Mouse (Mus musculus) stomach, embryonic 15.5 days (tissue): ENCODE data around the gene Siah1a. TPM values are rescaled to one million over a fixed set of nuclear protein-coding genes. Genes with fewer than 3 reads are reported as not detected.

Source experiments
- ATAC-seq: fragments of 200-750 bp; cut with Nextera tagmentation; 2 replicates; pipeline ENCODE4 v1.8.0; 2017; ENCODE audit warnings: low read depth, moderate number of reproducible peaks, moderate TSS enrichment; ENCODE audit not compliant: insufficient read depth, low FRiP score
- H3K27ac ChIP-seq: fragments of 300-500 bp; sonication (generic); 2 replicates; pipeline ENCODE4 v1.5.1; 2015; ENCODE audit warnings: mild to moderate bottlenecking, inconsistent platforms
- H3K27me3 ChIP-seq: fragments of 300-500 bp; sonication (generic); replicated peaks from 2 replicates; pipeline ENCODE4 v1.6.1; 2015; ENCODE audit warnings: inconsistent platforms
- H3K36me3 ChIP-seq: fragments of 300-500 bp; sonication (generic); 2 replicates; pipeline ENCODE4 v1.6.1; 2015; ENCODE audit warnings: inconsistent platforms
- H3K4me1 ChIP-seq: fragments of 300-500 bp; sonication (generic); 2 replicates; pipeline ENCODE4 v1.6.1; 2015; ENCODE audit warnings: inconsistent platforms
- H3K4me2 ChIP-seq: fragments of 300-500 bp; sonication (generic); 2 replicates; pipeline ENCODE4 v1.6.1; 2015; ENCODE audit warnings: mild to moderate bottlenecking, inconsistent platforms
- H3K4me3 ChIP-seq: fragments of 300-500 bp; sonication (generic); replicated peaks from 2 replicates; pipeline ENCODE4 v1.5.1; 2015; ENCODE audit warnings: inconsistent platforms
- H3K9ac ChIP-seq: fragments of 300-500 bp; sonication (generic); 2 replicates; pipeline ENCODE4 v1.6.1; 2015; ENCODE audit warnings: inconsistent platforms
- H3K9me3 ChIP-seq: fragments of 300-500 bp; sonication (generic); 2 replicates; pipeline ENCODE4 v1.6.1; 2016; ENCODE audit warnings: inconsistent platforms
- WGBS: fragments of 180-500 bp; shearing (Covaris S2); methylation state at CpG from one replicate; pipeline ENCODE4 v1.1.7; 2015; 5-methylcytosine and 5-hydroxymethylcytosine counted together
- polyA plus RNA-seq: library from polyadenylated mRNA; unstranded; fragments of >200 nt; fragmentation: Nextera tagmentation; extraction: Ambion mirVana; gene quantifications from 2 replicates; pipeline ENCODE4 v1.2.1, GENCODE M21; 2015

Siah1a gene
- polyA plus RNA-seq, 1 experiment from 2014 or later: 38.3 TPM

- Histone ChIP-seq H3K36me3 (no peaks in the 10 kb centered on the region), H3K4me3 (no peak overlapping the region), H3K4me1 (no peaks in the 10 kb centered on the region), H3K27ac (peak overlapping the region; percentile 26; the same call in 1 of the 2 replicates), H3K4me2 (no peak overlapping the region), H3K27me3 (no peaks in the 10 kb centered on the region), H3K9ac (no peak overlapping the region), H3K9me3 (no peaks in the 10 kb centered on the region)
- ATAC-seq: no peak
- 82% methylated on average over 8 of the region's 8 CpGs for WGBS
Observed at GRCm38 (mm10) chr8:86765669-86766068, 19.9 kb upstream of the Siah1a start.

GRCm38 (mm10) chr8:86765155-86765554 is 19.4 kb upstream of the Siah1a start:
- Histone ChIP-seq H3K4me2 (no peak overlapping the region), H3K27me3 (no peaks in the 10 kb centered on the region), H3K9me3 (no peaks in the 10 kb centered on the region), H3K4me1 (no peaks in the 10 kb centered on the region), H3K4me3 (no peak overlapping the region), H3K36me3 (no peaks in the 10 kb centered on the region), H3K27ac (no peak overlapping the region), H3K9ac (no peak overlapping the region)
- no peak for ATAC-seq
- 85% methylated on average over 10 of the region's 10 CpGs for WGBS

DNA sequence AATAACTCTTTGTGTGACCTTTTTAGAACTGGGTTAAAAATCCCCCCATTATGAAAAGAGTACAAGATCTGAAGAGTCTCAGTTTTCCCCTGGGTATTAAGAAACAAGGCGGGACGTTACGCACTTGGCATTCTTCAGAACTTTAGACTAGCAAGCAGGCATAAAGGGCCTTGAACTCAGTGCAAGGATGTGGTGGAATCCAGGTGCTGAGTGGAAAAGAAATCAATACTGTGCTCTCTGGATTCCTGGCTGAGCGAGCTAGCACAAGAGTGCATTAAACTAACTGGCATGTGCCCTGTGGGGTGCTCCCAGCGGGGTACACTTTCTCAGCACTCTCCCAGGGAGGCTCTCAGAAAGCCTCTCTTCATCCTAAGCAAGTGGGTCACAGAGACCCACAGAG is 17.1 kb upstream of the Siah1a start:
- H3K27me3 ChIP-seq: no peaks in the 10 kb centered on the region
- no peak overlapping the region for H3K27ac ChIP-seq
- H3K4me3 ChIP-seq: no peak overlapping the region
- 0 out of 2 replicates have a peak, but pooled peaks cover 2% of the 10 kb centered on the region for H3K4me1 ChIP-seq
- H3K4me2 ChIP-seq: no peak overlapping the region
- WGBS: 59% methylated on average over 5 of the region's 5 CpGs
- ATAC-seq: no peak
- H3K9me3 ChIP-seq: no peaks in the 10 kb centered on the region
- no peaks in the 10 kb centered on the region for H3K36me3 ChIP-seq
- no peak overlapping the region for H3K9ac ChIP-seq

GRCm38 (mm10) chr8:86760746-86761145 is 15.0 kb upstream of the Siah1a start:
- H3K27me3 ChIP-seq: no peaks in the 10 kb centered on the region
- 0 out of 2 replicates have a peak, but pooled peaks cover 2% of the 10 kb centered on the region for H3K4me1 ChIP-seq
- H3K27ac ChIP-seq: no peak overlapping the region
- no peaks in the 10 kb centered on the region for H3K36me3 ChIP-seq
- no peak overlapping the region for H3K4me3 ChIP-seq
- H3K9me3 ChIP-seq: no peaks in the 10 kb centered on the region
- H3K4me2 ChIP-seq: no peak overlapping the region
- 48% methylated on average over 6 of the region's 6 CpGs for WGBS
- no peak overlapping the region for H3K9ac ChIP-seq
- no peak for ATAC-seq

DNA sequence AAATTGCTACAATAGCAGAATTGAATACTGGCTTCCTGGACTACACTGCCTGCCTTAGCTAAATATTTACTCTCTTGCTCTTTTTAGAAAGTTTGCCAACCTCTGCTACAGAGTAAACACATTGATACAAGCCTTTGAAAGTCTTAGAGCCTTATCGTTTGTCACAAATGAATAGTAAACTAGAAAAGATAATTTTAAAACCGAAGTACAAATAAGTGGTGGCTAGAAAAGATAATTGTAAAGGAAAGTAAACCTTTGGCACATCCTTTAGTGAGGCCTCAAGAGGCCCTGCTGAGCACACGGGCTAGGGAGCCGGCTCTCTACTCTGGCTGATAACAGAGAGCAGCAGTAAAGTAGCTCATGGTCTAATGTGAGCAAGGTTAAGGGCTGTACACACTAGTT is 13.4 kb upstream of the Siah1a start:
- Histone ChIP-seq H3K9me3 (no peaks in the 10 kb centered on the region), H3K4me1 (0 out of 2 replicates have a peak, but pooled peaks cover 2% of the 10 kb centered on the region), H3K36me3 (no peaks in the 10 kb centered on the region), H3K27me3 (no peaks in the 10 kb centered on the region), H3K4me3 (no peak overlapping the region), H3K9ac (no peak overlapping the region), H3K27ac (peak overlapping the region; percentile 2; the same call in 1 of the 2 replicates), H3K4me2 (no peak overlapping the region)
- WGBS: 22% methylated on average over 4 of the region's 4 CpGs
- ATAC-seq: peak; percentile 91

- Histone ChIP-seq H3K4me1 (0 out of 2 replicates have a peak, but pooled peaks cover 2% of the 10 kb centered on the region), H3K9ac (no peak overlapping the region), H3K36me3 (no peaks in the 10 kb centered on the region), H3K27me3 (no peaks in the 10 kb centered on the region), H3K27ac (peak overlapping the region; percentile 37; the same call in 1 of the 2 replicates), H3K9me3 (no peaks in the 10 kb centered on the region), H3K4me3 (no peak overlapping the region), H3K4me2 (no peak overlapping the region)
- WGBS: 51% methylated on average over 3 of the region's 3 CpGs
- ATAC-seq: peak; percentile 68
Observed at GRCm38 (mm10) chr8:86758651-86759050, 12.9 kb upstream of the Siah1a start.

DNA sequence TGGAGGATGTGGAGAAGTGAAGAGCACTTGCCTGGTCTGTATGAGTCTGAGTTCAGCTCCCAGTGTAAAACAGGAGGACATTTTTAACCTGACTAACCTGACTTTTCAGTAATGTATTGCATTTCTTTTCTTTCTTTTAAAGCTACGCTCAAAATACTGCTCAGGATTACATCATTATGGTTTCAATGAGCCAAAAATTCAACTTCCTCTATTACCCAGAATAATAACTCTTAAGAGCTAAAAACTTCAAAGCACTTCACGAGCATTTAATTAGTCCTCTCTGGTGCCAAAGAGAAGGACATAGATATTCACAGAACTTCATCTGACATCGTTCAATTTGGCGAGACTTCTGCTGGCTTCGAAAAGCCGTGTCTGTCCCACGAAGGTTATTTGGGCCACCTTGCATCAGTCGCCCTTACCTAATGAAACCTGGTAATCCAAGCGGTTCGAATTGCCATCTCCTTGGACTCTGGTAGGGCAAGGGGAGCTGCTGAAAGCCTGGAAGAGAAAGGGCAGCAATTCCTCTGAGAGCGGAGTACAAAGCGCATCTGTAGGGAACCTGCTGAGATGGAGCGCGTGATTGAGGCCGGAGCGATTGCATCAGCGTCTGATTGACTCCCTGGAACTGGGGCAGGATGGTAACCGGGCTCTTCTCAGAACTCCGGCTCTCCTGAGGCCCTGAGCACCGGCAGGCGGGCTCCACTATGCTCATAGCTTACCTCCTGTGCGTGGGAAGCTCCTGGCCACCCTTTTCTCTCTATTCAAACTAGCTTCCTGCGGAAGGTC is 11.4 kb upstream of the Siah1a start:
- Histone ChIP-seq H3K4me1 (0 out of 2 replicates have a peak, but pooled peaks cover 2% of the 10 kb centered on the region), H3K27me3 (no peaks in the 10 kb centered on the region), H3K9ac (no peak overlapping the region), H3K36me3 (no peaks in the 10 kb centered on the region), H3K9me3 (no peaks in the 10 kb centered on the region), H3K4me2 (no peak overlapping the region), H3K27ac (no peak overlapping the region), H3K4me3 (no peak overlapping the region)
- 41% methylated on average over 23 of the region's 23 CpGs for WGBS
- ATAC-seq: no peak

DNA sequence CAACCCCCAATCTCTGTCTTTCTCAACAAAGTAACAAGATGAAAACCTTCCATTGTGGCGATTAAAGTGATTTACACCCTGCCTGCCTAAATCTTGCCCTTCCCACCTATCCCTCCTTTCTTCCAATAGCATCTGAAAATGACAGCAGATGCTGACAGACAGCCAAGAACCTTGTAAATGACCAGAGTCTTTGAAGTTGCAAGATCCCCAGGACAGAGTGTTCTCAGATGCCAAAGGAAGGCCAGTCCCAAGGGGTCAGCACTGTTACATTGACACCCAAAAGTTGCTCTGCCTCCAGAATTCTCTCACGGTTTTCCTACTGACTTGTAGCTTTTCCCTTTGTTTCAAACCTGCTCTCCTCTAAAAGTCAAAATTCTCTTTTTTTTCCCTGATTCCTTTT is 4.1 kb upstream of the Siah1a start:
- Histone ChIP-seq H3K9me3 (no peaks in the 10 kb centered on the region), H3K27ac (no peak overlapping the region), H3K27me3 (no peaks in the 10 kb centered on the region), H3K4me3 (no peak overlapping the region), H3K4me1 (no peaks in the 10 kb centered on the region), H3K9ac (no peak overlapping the region), H3K4me2 (no peak overlapping the region), H3K36me3 (no peaks in the 10 kb centered on the region)
- 53% methylated on average over 2 of the region's 2 CpGs for WGBS
- no peak for ATAC-seq

GRCm38 (mm10) chr8:86746511-86746910 is 777 bp upstream of the Siah1a start:
- H3K27ac ChIP-seq: peak overlapping the region; percentile 97
- H3K4me1 ChIP-seq: no peaks in the 10 kb centered on the region; the same call in 1 of the 2 replicates
- H3K27me3 ChIP-seq: no peaks in the 10 kb centered on the region
- H3K9me3 ChIP-seq: no peaks in the 10 kb centered on the region
- peak overlapping the region; percentile 87 for H3K4me3 ChIP-seq
- no peak for ATAC-seq
- WGBS: 3% methylated on average over 11 of the region's 11 CpGs
- no peaks in the 10 kb centered on the region for H3K36me3 ChIP-seq
- H3K9ac ChIP-seq: peak overlapping the region; percentile 76
- peak overlapping the region; percentile 81 for H3K4me2 ChIP-seq

DNA sequence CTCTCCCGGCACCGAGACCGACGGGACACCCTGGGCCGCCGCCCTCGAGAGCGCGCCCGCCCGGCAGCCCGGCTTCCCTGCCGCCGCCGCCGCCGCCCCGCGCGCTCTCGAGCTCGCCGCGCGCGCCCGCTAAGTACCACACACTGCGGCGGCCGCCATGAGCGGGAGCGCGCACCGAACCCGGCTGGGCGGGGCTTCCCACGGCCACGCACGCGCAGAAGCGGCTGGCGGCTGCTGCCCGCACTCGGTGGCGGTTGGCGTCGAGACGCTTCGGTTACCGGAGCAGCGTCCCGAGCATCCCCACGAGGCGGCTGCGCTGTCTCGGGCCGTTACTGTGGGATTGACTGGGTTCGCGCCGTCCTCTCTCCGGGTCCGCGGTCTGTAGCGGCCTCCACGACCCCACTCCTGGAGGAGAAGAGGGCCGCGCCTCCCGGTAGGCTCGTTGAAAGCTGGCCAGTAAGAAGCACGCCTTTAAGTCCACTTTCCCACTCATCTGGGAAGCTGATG is 254 bp upstream of the Siah1a start:
- peak; percentile 90 for ATAC-seq
- Histone ChIP-seq H3K27ac (peak overlapping the region; percentile 97), H3K4me3 (peak overlapping the region; percentile 87), H3K27me3 (no peaks in the 10 kb centered on the region), H3K36me3 (no peaks in the 10 kb centered on the region), H3K4me1 (no peaks in the 10 kb centered on the region; the same call in 1 of the 2 replicates), H3K9ac (peak overlapping the region; percentile 88), H3K9me3 (no peaks in the 10 kb centered on the region), H3K4me2 (peak overlapping the region; percentile 81)
- WGBS: under 1% methylated on average over 62 of the region's 70 CpGs

- H3K9ac ChIP-seq: peak overlapping the region; percentile 88; the same call in 1 of the 2 replicates
- 6% methylated on average over 18 of the region's 18 CpGs for WGBS
- H3K27ac ChIP-seq: peak overlapping the region; percentile 97
- H3K4me3 ChIP-seq: peak overlapping the region; percentile 87
- no peaks in the 10 kb centered on the region for H3K27me3 ChIP-seq
- H3K9me3 ChIP-seq: no peaks in the 10 kb centered on the region
- peak overlapping the region; percentile 71 for H3K4me2 ChIP-seq
- H3K36me3 ChIP-seq: no peaks in the 10 kb centered on the region
- H3K4me1 ChIP-seq: no peaks in the 10 kb centered on the region; the same call in 1 of the 2 replicates
- no peak for ATAC-seq
Observed at GRCm38 (mm10) chr8:86744313-86745220, 1.2 kb downstream of the Siah1a start.
